Mouse (Mus musculus) retina, embryonic 14.5 days (tissue): ENCODE measurements around the gene Usp54.
"Not testable (repeated sequence)": the region's sequence is repeated elsewhere in the genome, so short reads cannot be mapped to it uniquely, and the experiment has no call there.

Experiments
- DNase-seq: peaks from one replicate; pipeline ENCODE4 v3.0.0-alpha.2; 2015; ENCODE audit warnings: low spot score

The Usp54 gene

GRCm38 (mm10) chr14:20610146-20610545, 30.7 kb downstream of the Usp54 start:
- no peak for DNase-seq

GRCm38 (mm10) chr14:20609519-20609918, 31.3 kb downstream of the Usp54 start:
- no peak for DNase-seq

GRCm38 (mm10) chr14:20607396-20608126, 33.3 kb downstream of the Usp54 start:
- no peak for DNase-seq

- no peak for DNase-seq
These were observed 39.6 kb downstream of the Usp54 start for GRCm38 (mm10) chr14:20601287-20601686.

- no peak for DNase-seq
These were observed 40.7 kb downstream of the Usp54 start for GRCm38 (mm10) chr14:20600203-20600602.

GRCm38 (mm10) chr14:20599542-20599941, 41.3 kb downstream of the Usp54 start:
- no peak for DNase-seq

- DNase-seq, result no peak
These were observed 45.1 kb downstream of the Usp54 start for GRCm38 (mm10) chr14:20595781-20596180.

- DNase-seq, result no peak
These were observed 53.4 kb downstream of the Usp54 start for GRCm38 (mm10) chr14:20587458-20587857.

GRCm38 (mm10) chr14:20578822-20579407, 61.9 kb downstream of the Usp54 start:
- DNase-seq, result no peak

GRCm38 (mm10) chr14:20576179-20576578, 64.7 kb downstream of the Usp54 start:
- DNase-seq, result peak; percentile 84

- DNase-seq, result not testable (repeated sequence)
These were observed 67.7 kb downstream of the Usp54 start for GRCm38 (mm10) chr14:20573196-20573595.

GRCm38 (mm10) chr14:20565256-20566021, 75.4 kb downstream of the Usp54 start:
- DNase-seq, result no peak

- DNase-seq, result no peak
These were observed 76.2 kb downstream of the Usp54 start for GRCm38 (mm10) chr14:20564692-20565091.

- DNase-seq, result no peak
These were observed 79.0 kb downstream of the Usp54 start for GRCm38 (mm10) chr14:20561897-20562296.

GRCm38 (mm10) chr14:20550136-20550535, 90.7 kb downstream of the Usp54 start:
- no peak for DNase-seq

GRCm38 (mm10) chr14:20546415-20546814, 94.4 kb downstream of the Usp54 start, which contains the start of gene Ppp3cb:
Ppp3cb (minus strand) TSS chr14:20546573.
- peak; percentile 93 for DNase-seq

- DNase-seq, result peak; percentile 75
These were observed 95.1 kb downstream of the Usp54 start for GRCm38 (mm10) chr14:20545529-20546331.

GRCm38 (mm10) chr14:20544467-20545411, 96.1 kb downstream of the Usp54 start:
- peak; percentile 2 for DNase-seq

GRCm38 (mm10) chr14:20529643-20530042, 111.2 kb downstream of the Usp54 start:
- DNase-seq, result no peak

GRCm38 (mm10) chr14:20520179-20520578, 120.7 kb downstream of the Usp54 start:
- DNase-seq, result no peak

GRCm38 (mm10) chr14:20508424-20508823, 132.4 kb downstream of the Usp54 start:
- no peak for DNase-seq
